Mouse (Mus musculus) kidney, embryonic 15.5 days (tissue): ENCODE data around the gene Tescl. TPM values are rescaled to one million over a fixed set of nuclear protein-coding genes. Genes with fewer than 3 reads are reported as not detected.

Source experiments
- ATAC-seq: fragments of 200-750 bp; cut with Nextera tagmentation; replicated peaks from 2 replicates; pipeline ENCODE4 v1.8.0; 2017; ENCODE audit warnings: moderate TSS enrichment; ENCODE audit not compliant: low FRiP score
- H3K27ac ChIP-seq: fragments of 300-500 bp; sonication (generic); 2 replicates; pipeline ENCODE4 v1.5.1; 2015; ENCODE audit warnings: mild to moderate bottlenecking, inconsistent platforms
- H3K27me3 ChIP-seq: fragments of 300-500 bp; sonication (generic); 2 replicates; pipeline ENCODE4 v1.6.1; 2015; ENCODE audit warnings: inconsistent platforms
- H3K36me3 ChIP-seq: fragments of 300-500 bp; sonication (generic); 2 replicates; pipeline ENCODE4 v1.6.1; 2015; ENCODE audit warnings: inconsistent platforms
- H3K4me1 ChIP-seq: fragments of 300-500 bp; sonication (generic); 2 replicates; pipeline ENCODE4 v1.6.1; 2015; ENCODE audit warnings: inconsistent platforms
- H3K4me2 ChIP-seq: fragments of 300-500 bp; sonication (generic); 2 replicates; pipeline ENCODE4 v1.6.1; 2015; ENCODE audit warnings: moderate library complexity, mild to moderate bottlenecking, inconsistent platforms
- H3K4me3 ChIP-seq: fragments of 300-500 bp; sonication (generic); replicated peaks from 2 replicates; pipeline ENCODE4 v1.5.1; 2015; ENCODE audit warnings: mild to moderate bottlenecking, inconsistent platforms
- H3K9ac ChIP-seq: fragments of 300-500 bp; sonication (generic); 2 replicates; pipeline ENCODE4 v1.6.1; 2015; ENCODE audit warnings: mild to moderate bottlenecking, inconsistent platforms
- H3K9me3 ChIP-seq: fragments of 300-500 bp; sonication (generic); replicated peaks from 2 replicates; pipeline ENCODE4 v1.6.1; 2016; ENCODE audit warnings: inconsistent platforms
- WGBS: fragments of 180-500 bp; shearing (Covaris S2); methylation state at CpG from one replicate; pipeline ENCODE4 v1.1.7; 2015; ENCODE audit warnings: mixed read lengths; 5-methylcytosine and 5-hydroxymethylcytosine counted together
- polyA plus RNA-seq: library from polyadenylated mRNA; unstranded; fragments of >200 nt; fragmentation: Nextera tagmentation; extraction: Ambion mirVana; gene quantifications from 2 replicates; pipeline ENCODE4 v1.2.1, GENCODE M21; 2015

Gene Tescl
- polyA plus RNA-seq, 1 experiment from 2014 or later, result 0.43 TPM

- 83% methylated on average over 7 of the region's 7 CpGs for WGBS
- peak; percentile 69 for ATAC-seq
- no peaks in the 10 kb centered on the region for H3K27me3 ChIP-seq
- H3K4me2 ChIP-seq, result peak overlapping the region; percentile 27
- H3K4me1 ChIP-seq, result peaks cover 27% of the 10 kb centered on the region
- H3K4me3 ChIP-seq, result peak overlapping the region; percentile 17; the same call in 1 of the 2 replicates
- H3K9ac ChIP-seq, result no peak overlapping the region
- no peak overlapping the region for H3K27ac ChIP-seq
- no peaks in the 10 kb centered on the region for H3K36me3 ChIP-seq
- no peaks in the 10 kb centered on the region for H3K9me3 ChIP-seq
These were observed 37.5 kb upstream of the Tescl start for GRCm38 (mm10) chr7:24371012-24371808.

DNA sequence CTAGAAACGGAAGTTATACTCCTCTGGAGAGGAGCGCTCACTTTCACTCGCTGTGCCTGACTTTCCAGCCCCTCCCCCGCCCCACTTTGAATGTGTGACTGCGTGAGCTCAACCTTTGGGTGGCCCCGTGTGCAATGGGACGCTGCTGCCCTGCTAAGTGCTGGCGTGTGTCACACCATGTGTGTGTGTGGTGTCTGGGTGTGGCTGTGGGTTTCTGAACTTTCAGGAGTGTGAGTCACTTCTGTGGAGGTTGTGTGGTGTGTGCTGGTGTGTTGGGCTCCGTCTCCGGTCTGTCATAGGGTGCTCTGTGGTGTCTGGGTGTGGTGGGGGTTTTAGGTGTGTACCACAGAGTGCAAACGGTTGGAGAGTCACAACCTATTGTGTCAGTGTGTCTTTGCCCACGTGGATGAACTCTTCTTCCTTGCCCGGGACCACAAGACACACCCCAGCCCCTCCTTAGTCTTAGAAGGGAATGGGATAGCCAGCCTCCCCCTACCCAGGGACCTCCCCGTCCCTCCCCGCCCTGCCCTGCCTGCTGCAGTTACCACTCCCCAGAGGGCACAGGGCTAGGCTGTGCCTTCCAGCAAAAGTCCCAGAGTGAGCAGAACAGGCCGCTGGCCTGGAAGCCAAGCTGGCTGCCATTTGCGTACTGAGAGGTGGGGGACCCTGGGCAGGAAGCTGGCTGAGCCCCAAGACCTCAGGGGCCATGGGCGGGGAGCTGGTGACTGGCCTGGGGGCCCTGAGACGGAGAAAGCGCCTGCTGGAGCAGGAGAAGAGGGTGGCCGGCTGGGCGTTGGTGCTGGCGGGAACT is 36.2 kb upstream of the Tescl start, which contains the start of gene Kcnn4:
TSS of gene Kcnn4 (plus strand) at position 533 of the 811 bp plus-strand sequence.
- peak within 1 kb of the TSS; percentile 27 for H3K4me2 ChIP-seq
- H3K9ac ChIP-seq, result no peak within 1 kb of the TSS
- peak within 1 kb of the TSS; percentile 17 for H3K4me3 ChIP-seq
- H3K27me3 ChIP-seq, result no peaks in the 10 kb centered on the region
- 40% methylated on average over 23 of the region's 23 CpGs for WGBS
- H3K36me3 ChIP-seq, result no peaks in the 10 kb centered on the region
- ATAC-seq, result peak; percentile 64; the same call in 1 of the 2 replicates
- peaks cover 27% of the 10 kb centered on the region for H3K4me1 ChIP-seq
- H3K27ac ChIP-seq, result no peak within 1 kb of the TSS
- H3K9me3 ChIP-seq, result no peaks in the 10 kb centered on the region

DNA sequence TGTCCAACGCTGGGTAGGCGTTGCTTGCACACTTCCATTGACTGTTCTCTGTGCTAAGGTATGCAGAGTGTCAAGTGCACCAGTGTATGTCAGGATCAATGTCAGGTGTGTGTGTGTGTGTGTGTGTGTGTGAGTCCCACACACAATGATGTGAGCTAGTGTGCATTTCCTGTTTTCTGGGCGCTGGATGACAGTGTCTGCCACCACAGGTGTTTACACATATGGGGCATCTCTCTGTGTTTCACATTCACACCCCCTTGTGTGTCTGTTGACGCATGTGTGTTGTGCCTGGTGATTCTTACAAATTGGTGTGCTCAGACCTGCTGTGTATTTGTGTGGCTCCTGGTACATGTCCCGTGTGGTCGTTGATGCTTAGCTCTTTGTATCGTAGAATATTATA is 35.2 kb upstream of the Tescl start:
- no peaks in the 10 kb centered on the region for H3K36me3 ChIP-seq

GRCm38 (mm10) chr7:24368226-24368625 is 34.5 kb upstream of the Tescl start:
- no peaks in the 10 kb centered on the region for H3K9me3 ChIP-seq

More for the DNA sequence above, 35.2 kb upstream of the Tescl start:
- H3K9me3 ChIP-seq, result no peaks in the 10 kb centered on the region
- H3K4me1 ChIP-seq, result peaks cover 25% of the 10 kb centered on the region
- no peak overlapping the region for H3K9ac ChIP-seq
- 94% methylated on average over 7 of the region's 7 CpGs for WGBS
- H3K27me3 ChIP-seq, result no peaks in the 10 kb centered on the region
- H3K27ac ChIP-seq, result no peak overlapping the region
- H3K4me2 ChIP-seq, result no peak overlapping the region
- no peak for ATAC-seq
- H3K4me3 ChIP-seq, result no peak overlapping the region

DNA sequence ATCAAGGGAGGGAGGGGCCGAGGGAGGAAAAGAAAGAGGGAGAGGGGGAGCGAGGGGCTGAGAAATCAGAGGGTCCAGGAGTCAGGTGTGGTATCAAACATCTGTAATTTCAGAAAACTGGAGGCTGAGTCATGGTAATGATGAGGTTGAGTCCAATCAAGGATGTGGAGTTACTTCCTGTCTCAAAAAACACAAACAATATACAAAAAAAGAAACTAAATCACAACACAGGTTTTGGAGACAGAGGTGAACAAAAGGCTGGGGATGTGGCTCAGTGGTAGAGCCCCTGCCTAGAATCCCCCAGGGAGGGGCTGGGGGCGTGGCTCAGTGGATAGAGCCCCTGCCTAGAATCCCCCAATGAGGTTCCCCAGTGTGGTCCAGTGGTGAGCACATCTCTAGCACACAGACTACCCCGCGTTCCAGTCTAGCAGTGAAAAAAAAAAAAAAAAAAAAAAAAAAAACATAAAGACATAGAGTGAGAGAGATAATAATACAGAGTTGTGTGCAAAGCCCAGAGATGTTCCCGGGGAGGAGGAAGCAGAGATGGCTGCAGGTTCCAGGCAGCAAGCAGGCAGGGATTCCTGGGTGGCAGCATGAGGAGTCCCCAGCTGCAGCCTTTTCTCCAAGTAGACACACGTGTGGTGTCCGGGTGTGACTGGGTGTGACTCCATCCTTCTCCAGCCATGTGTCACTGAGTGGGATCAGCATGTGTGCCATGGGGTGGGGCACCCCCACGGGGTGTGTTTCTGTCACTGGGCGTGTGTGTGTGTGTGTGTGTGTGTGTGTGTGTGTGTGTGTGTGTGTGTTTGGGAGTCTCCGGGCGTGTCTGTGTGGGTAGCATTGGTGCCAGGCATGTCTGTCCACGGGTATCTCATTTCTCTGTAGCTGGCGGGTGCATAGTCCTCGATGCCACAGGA is 33.2 kb upstream of the Tescl start:
- Histone ChIP-seq H3K36me3 (no peaks in the 10 kb centered on the region), H3K9ac (no peak overlapping the region), H3K27me3 (no peaks in the 10 kb centered on the region), H3K27ac (no peak overlapping the region), H3K4me2 (no peak overlapping the region), H3K4me1 (peaks cover 11% of the 10 kb centered on the region), H3K4me3 (no peak overlapping the region), H3K9me3 (no peaks in the 10 kb centered on the region)
- 78% methylated on average over 14 of the region's 15 CpGs for WGBS
- ATAC-seq, result no peak

More at GRCm38 (mm10) chr7:24368226-24368625, 34.5 kb upstream of the Tescl start:
- H3K4me3 ChIP-seq, result no peak overlapping the region
- H3K9ac ChIP-seq, result no peak overlapping the region
- H3K4me1 ChIP-seq, result peaks cover 19% of the 10 kb centered on the region
- WGBS, result 64% methylated on average over 4 of the region's 4 CpGs
- no peaks in the 10 kb centered on the region for H3K36me3 ChIP-seq
- H3K27ac ChIP-seq, result no peak overlapping the region
- no peaks in the 10 kb centered on the region for H3K27me3 ChIP-seq
- no peak overlapping the region for H3K4me2 ChIP-seq
- ATAC-seq, result no peak

DNA sequence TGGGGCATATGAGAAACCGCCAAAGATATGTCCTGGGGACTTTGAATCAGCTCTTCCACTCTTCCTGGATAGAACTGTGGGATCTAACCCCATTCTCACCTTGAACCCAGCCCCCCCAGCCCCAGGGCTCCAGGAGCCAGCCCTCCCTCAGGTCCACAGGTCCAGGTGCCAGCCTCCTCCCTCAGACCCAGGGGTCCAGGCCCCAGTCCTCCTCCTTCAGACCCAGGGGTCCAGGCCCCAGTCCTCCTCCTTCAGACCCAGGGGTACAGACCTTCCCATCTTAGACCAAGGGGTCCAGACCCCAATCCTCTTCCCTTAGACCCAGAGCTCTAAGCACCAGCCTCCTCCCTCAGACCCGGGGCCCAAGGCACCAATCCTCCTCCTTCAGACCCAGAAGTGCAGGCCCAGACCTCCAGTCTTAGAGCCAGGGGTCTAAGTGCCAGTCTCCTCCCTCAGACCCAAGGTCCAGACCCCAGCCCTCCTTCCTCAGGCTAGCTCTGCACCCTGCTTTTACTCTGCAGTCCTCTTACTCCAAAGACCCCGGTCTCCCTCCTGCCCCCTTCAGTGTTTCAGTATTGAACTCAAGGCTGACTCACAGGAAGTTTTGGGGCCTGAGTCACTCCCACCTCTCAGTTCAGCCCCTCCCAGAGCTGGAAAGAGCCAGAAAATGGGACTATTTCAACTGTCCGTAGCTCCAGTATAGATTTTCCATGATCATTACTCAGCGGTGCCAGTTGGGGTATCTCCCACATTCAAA is 31.7 kb upstream of the Tescl start:
- no peak overlapping the region for H3K4me2 ChIP-seq
- H3K4me1 ChIP-seq, result peaks cover 11% of the 10 kb centered on the region
- WGBS, result 77% methylated on average over 5 of the region's 5 CpGs
- H3K27ac ChIP-seq, result no peak overlapping the region
- H3K36me3 ChIP-seq, result no peaks in the 10 kb centered on the region
- no peaks in the 10 kb centered on the region for H3K9me3 ChIP-seq
- no peak overlapping the region for H3K9ac ChIP-seq
- 0 out of 2 replicates have a peak, but pooled peaks have one; percentile 10 for ATAC-seq
- no peaks in the 10 kb centered on the region for H3K27me3 ChIP-seq
- no peak overlapping the region for H3K4me3 ChIP-seq

GRCm38 (mm10) chr7:24364827-24365226 is 31.1 kb upstream of the Tescl start:
- Histone ChIP-seq H3K4me3 (no peak overlapping the region), H3K27me3 (no peaks in the 10 kb centered on the region), H3K4me1 (peaks cover 5% of the 10 kb centered on the region), H3K9ac (no peak overlapping the region), H3K27ac (no peak overlapping the region), H3K36me3 (no peaks in the 10 kb centered on the region), H3K4me2 (no peak overlapping the region), H3K9me3 (no peaks in the 10 kb centered on the region)
- 20% methylated on average over 10 of the region's 10 CpGs for WGBS
- peak; percentile 56; the same call in 1 of the 2 replicates for ATAC-seq

DNA sequence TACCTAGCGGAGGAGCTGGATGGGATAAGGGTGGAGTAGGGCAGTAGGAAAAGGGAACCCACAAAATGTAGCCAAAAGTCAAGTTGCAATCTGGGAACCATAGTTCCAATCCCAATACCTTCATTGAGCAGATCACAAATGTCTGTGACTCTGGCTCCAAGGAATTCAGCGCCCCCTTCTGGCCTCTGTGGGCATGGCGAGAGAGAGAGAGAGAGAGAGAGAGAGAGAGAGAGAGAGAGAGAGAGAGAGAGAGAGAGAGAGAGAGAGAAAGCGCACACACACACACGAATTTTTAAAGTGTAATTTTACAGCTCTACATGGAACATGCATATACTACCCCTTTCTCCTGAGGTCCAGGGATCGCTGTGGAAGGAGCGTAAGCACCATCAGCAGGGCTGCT is 29.5 kb upstream of the Tescl start:
- Histone ChIP-seq H3K36me3 (no peaks in the 10 kb centered on the region), H3K9me3 (no peaks in the 10 kb centered on the region), H3K4me2 (no peak overlapping the region), H3K9ac (no peak overlapping the region), H3K4me3 (no peak overlapping the region), H3K4me1 (no peaks in the 10 kb centered on the region), H3K27ac (no peak overlapping the region), H3K27me3 (no peaks in the 10 kb centered on the region)
- 23% methylated on average over 7 of the region's 7 CpGs for WGBS
- ATAC-seq, result no peak

DNA sequence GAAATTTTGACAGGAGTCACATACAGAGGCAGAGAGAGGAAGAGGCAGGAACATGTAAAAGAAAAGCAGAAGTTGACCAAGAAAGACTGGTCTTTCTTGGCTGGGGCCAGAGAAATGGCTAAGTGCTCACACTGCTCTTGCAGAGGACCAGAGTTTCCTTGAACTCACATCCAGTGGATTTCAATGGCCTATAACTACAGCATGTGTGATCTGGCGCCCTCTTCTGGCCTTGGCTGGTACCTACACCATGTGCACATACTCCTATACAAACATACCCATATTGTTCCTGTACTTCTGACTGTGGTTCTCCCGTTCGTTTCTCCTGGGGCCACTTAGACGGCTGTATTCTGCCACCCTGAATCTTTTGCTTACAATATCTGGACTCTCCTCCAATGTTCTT is 27.3 kb upstream of the Tescl start:
- no peaks in the 10 kb centered on the region for H3K4me1 ChIP-seq
- no peak overlapping the region for H3K9ac ChIP-seq
- H3K9me3 ChIP-seq, result no peaks in the 10 kb centered on the region
- H3K36me3 ChIP-seq, result no peaks in the 10 kb centered on the region
- H3K27ac ChIP-seq, result no peak overlapping the region
- no peak overlapping the region for H3K4me2 ChIP-seq
- ATAC-seq, result no peak
- H3K27me3 ChIP-seq, result no peaks in the 10 kb centered on the region
- 68% methylated on average over 4 of the region's 4 CpGs for WGBS
- no peak overlapping the region for H3K4me3 ChIP-seq

- H3K4me1 ChIP-seq, result no peaks in the 10 kb centered on the region
- no peaks in the 10 kb centered on the region for H3K36me3 ChIP-seq
- no peak overlapping the region for H3K27ac ChIP-seq
- whole genome bisulfite sequencing, result 24% methylated on average over 9 of the region's 9 CpGs
- no peak overlapping the region for H3K4me2 ChIP-seq
- no peak overlapping the region for H3K9ac ChIP-seq
- no peak overlapping the region for H3K4me3 ChIP-seq
- H3K27me3 ChIP-seq, result no peaks in the 10 kb centered on the region
- ATAC-seq, result no peak
- no peaks in the 10 kb centered on the region for H3K9me3 ChIP-seq
These were observed 25.5 kb upstream of the Tescl start for GRCm38 (mm10) chr7:24359269-24359668.

DNA sequence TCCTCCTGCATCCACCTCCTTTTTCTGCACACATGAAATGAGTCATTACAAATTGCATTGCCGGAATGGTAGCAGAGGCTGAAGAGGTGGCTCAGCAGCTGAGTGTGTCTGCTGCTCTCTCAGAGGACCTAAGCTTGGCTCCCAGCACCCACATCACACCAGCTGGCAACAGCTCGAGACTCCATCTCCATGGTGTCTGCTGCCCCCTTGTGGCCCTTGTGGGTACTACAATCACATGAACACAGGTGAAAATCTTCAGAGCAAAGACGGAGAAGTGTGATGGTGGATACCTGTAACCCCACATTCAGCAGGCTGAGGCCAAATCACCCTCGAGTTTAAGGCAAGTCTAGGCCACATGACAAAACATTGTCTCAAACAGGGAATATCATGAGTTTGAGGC is 24.2 kb upstream of the Tescl start:
- no peaks in the 10 kb centered on the region for H3K36me3 ChIP-seq
- H3K9me3 ChIP-seq, result no peaks in the 10 kb centered on the region
- H3K4me3 ChIP-seq, result no peak overlapping the region
- WGBS, result 52% methylated on average over 4 of the region's 4 CpGs
- H3K4me1 ChIP-seq, result no peaks in the 10 kb centered on the region
- no peak overlapping the region for H3K4me2 ChIP-seq
- H3K27ac ChIP-seq, result no peak overlapping the region
- no peak overlapping the region for H3K9ac ChIP-seq
- no peak for ATAC-seq
- 0 out of 2 replicates have a peak, but pooled peaks cover 4% of the 10 kb centered on the region for H3K27me3 ChIP-seq
